In the genomic region with DNA sequence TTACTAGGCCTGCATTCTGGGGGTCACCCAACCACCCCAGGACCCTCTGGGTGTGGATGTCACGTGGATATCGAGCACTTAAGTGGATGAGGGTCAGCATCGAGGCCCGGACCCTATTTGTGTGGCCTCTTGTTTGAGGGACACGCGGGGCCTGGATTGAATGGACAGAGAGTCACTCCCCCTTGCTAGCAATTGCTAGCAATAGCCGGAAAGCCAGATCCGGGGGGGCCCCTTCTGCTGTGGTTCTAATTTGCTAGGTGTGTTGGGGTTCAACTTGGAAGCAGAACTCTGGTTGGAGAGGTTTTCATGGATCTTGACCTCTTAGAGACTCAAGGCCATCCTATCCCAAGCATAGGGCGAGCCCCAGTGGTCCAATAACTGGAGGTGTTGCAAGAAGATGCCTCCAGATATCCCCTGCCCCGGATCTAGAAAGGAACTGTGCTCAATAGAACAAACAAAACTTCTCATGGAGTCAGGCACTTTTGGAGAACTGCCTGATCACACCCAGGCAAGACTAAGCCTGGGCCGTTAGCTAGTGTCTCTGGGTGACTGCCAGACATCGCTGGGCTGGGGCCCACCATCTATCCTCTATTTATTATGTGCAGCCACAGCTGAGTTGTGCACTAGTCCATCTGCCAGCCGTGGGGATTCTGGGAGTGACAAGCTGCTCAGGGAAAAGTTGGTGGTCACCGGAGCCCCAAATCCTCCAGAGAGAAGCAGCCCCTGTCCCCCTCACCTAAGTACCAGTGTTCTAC, we compare ENCODE assay signal across 8 mouse cellular contexts. TPM values are rescaled to one million over a fixed set of nuclear protein-coding genes. Genes with fewer than 3 reads are reported as not detected.
DNase-seq lines count a peak whose midpoint lies in the region; ATAC-seq and TF ChIP-seq lines count a peak whose summit lies in the region.

No protein-coding gene starts in this region.

- DNase-seq in adrenal gland, adult (ENCODE audit: inconsistent age in 2 of 2, low spot score in 1 of 2) = peak; percentile 72 to 90
- no peak for DNase-seq in adrenal gland, postnatal 4 days (ENCODE audit: low spot score in 2 of 2)
- DNase-seq in cerebellum, adult 2 months = peak; percentile 57 to 59
- DNase-seq in gastrocnemius, postnatal 10 days = peak; percentile 76
- peak; percentile 85 for DNase-seq in hindbrain, postnatal 0 days (ENCODE audit: low spot score)
- peak; percentile 72 to 81 for DNase-seq in left cerebral cortex, postnatal 14 days (ENCODE audit: low spot score in 2 of 2)

- H3K27me3 ChIP-seq in cerebellum, adult 2 months (ENCODE audit: control insufficient read depth, insufficient read depth, low read length) = no peaks in the 10 kb centered on the region
- no peaks in the 10 kb centered on the region for H3K27me3 ChIP-seq in hindbrain, postnatal 0 days (ENCODE audit: insufficient read depth, low read length)
- H3K27me3 ChIP-seq in stomach, embryonic 14.5 days (ENCODE audit: control insufficient read depth, insufficient read depth, low read length) = no peaks in the 10 kb centered on the region

- H3K9ac ChIP-seq in hindbrain, postnatal 0 days (replicated peaks; ENCODE audit: low read length) = peak overlapping the region; percentile 100
- peak overlapping the region; percentile 59 for H3K9ac ChIP-seq in stomach, embryonic 14.5 days (replicated peaks; ENCODE audit: low read depth, low read length)

- intact Hi-C loops in left cerebral cortex, postnatal 14 days (cut with DNase I) = no loop called here

- peak overlapping the region; percentile 84 for H3K4me2 ChIP-seq in hindbrain, postnatal 0 days (ENCODE audit: low read depth, low read length)
- H3K4me2 ChIP-seq in stomach, embryonic 14.5 days (replicated peaks; ENCODE audit: low read depth, low read length) = peak overlapping the region; percentile 66

- ATAC-seq in hindbrain, postnatal 0 days = peak; percentile 25; the same call in 1 of the 2 replicates
- no peak for ATAC-seq in stomach, embryonic 14.5 days (ENCODE audit: insufficient number of reproducible peaks, insufficient read depth, low FRiP score, low read depth)

- H3K36me3 ChIP-seq in hindbrain, postnatal 0 days (ENCODE audit: insufficient read depth, low read length) = peaks cover 28% of the 10 kb centered on the region
- peaks cover 21% of the 10 kb centered on the region for H3K36me3 ChIP-seq in macrophage (ENCODE audit: inconsistent target)
- H3K36me3 ChIP-seq in stomach, embryonic 14.5 days (ENCODE audit: control insufficient read depth, insufficient read depth, low read length) = peaks cover 31% of the 10 kb centered on the region

- H3K79me2 ChIP-seq in macrophage (ENCODE audit: inconsistent target) = peaks cover 61% of the 10 kb centered on the region

- TF ChIP-seq POLR2A in cerebellum, adult 2 months (IDR thresholded peaks at IDR 0.05; ENCODE audit: borderline replicate concordance, insufficient read depth, low read length) = no peak

- peak overlapping the region; percentile 97 for H3K27ac ChIP-seq in cerebellum, adult 2 months (ENCODE audit: insufficient read depth, low read length)
- H3K27ac ChIP-seq in hindbrain, postnatal 0 days = peak overlapping the region; percentile 100
- peak overlapping the region; percentile 100 for H3K27ac ChIP-seq in macrophage
- peak overlapping the region; percentile 100 for H3K27ac ChIP-seq in stomach, embryonic 14.5 days (ENCODE audit: low read length)

- WGBS in cerebellum, adult 2 months = 20% methylated on average over 14 of the region's 14 CpGs
- 8% methylated on average over 14 of the region's 14 CpGs for WGBS in hindbrain, postnatal 0 days
- WGBS in macrophage (ENCODE audit: missing documents) = 8% methylated on average over 14 of the region's 14 CpGs
- 16% methylated on average over 14 of the region's 14 CpGs for WGBS in stomach, embryonic 14.5 days

- peak overlapping the region; percentile 96 for H3K4me3 ChIP-seq in cerebellum, adult 2 months (replicated peaks; ENCODE audit: insufficient read depth, low read depth, low read length)
- H3K4me3 ChIP-seq in hindbrain, postnatal 0 days (ENCODE audit: low read length) = peak overlapping the region; percentile 100
- H3K4me3 ChIP-seq in macrophage (ENCODE audit: inconsistent target) = peak overlapping the region; percentile 63
- peak overlapping the region; percentile 100 for H3K4me3 ChIP-seq in stomach, embryonic 14.5 days (ENCODE audit: low read depth, low read length)

- peaks cover 27% of the 10 kb centered on the region for H3K4me1 ChIP-seq in cerebellum, adult 2 months (ENCODE audit: control insufficient read depth, insufficient read depth, low read length)
- H3K4me1 ChIP-seq in hindbrain, postnatal 0 days (ENCODE audit: insufficient read depth, low read length) = peaks cover 25% of the 10 kb centered on the region
- peaks cover 43% of the 10 kb centered on the region for H3K4me1 ChIP-seq in stomach, embryonic 14.5 days (ENCODE audit: control insufficient read depth, insufficient read depth, low read length)

- no peaks in the 10 kb centered on the region for H3K9me3 ChIP-seq in hindbrain, postnatal 0 days (ENCODE audit: low read length)
- H3K9me3 ChIP-seq in stomach, embryonic 14.5 days (ENCODE audit: control insufficient read depth, low read depth, low read length) = no peaks in the 10 kb centered on the region

- no peak for TF ChIP-seq CTCF in cerebellum, adult 2 months (IDR thresholded peaks at IDR 0.05; ENCODE audit: borderline replicate concordance, insufficient read depth, low read depth, low read length)
- TF ChIP-seq CTCF in hindbrain, postnatal 0 days (IDR thresholded peaks at IDR 0.05; ENCODE audit: low read depth) = no peak

RNA-seq across cellular contexts. Expression of a gene that starts 0.7 kb away (rescaled TPM):
- total RNA-seq in adrenal gland, postnatal 4 days (2021) = 1,000 to 10,000 TPM; 3,089 to 3,273 TPM
- 2,136 and 2,149 TPM in 2 replicates for polyA plus RNA-seq in cerebellum, adult 2 months (2012; rRNA removed)
- total RNA-seq in gastrocnemius, postnatal 10 days (2021) = 1,000 to 10,000 TPM; 1,451 to 1,869 TPM
- 5,437 and 5,693 TPM in 2 replicates for total RNA-seq in hindbrain, postnatal 0 days (2014; rRNA removed)
- polyA plus RNA-seq in hindbrain, postnatal 0 days (2015; fragmentation: Nextera tagmentation; extraction: Ambion mirVana) = 15,098 and 15,291 TPM in 2 replicates
- 1,000 to 10,000 TPM; 3,011 to 3,018 TPM for total RNA-seq in left cerebral cortex, postnatal 14 days (2021)
- total RNA-seq in macrophage (2018; cell fraction: chromatin; rRNA removed) = 1,000 to 10,000 TPM in 20 of 26 experiments, 100 to 1,000 TPM in 6; 611 to 2,451 (median 1,466) TPM
- over 10,000 TPM in 12 of 26 experiments, 1,000 to 10,000 TPM in 14; 5,675 to 13,626 (median 9,300) TPM for total RNA-seq in macrophage (2018; cell fraction: cytosol; rRNA removed)
- over 10,000 TPM in 1 of 26 experiments, 1,000 to 10,000 TPM in 25; 1,921 to 11,492 (median 4,963) TPM for total RNA-seq in macrophage (2018; cell fraction: nucleus; rRNA removed)
- 4,180 to 7,540 TPM (median 4,195 TPM) in 3 replicates for polyA plus RNA-seq in macrophage (2018)
- polyA plus RNA-seq in stomach, embryonic 14.5 days (2014; fragmentation: Nextera tagmentation; extraction: Ambion mirVana) = 17,142 and 17,567 TPM in 2 replicates

RNA-seq across cellular contexts. Expression of a gene that starts 12.0 kb away (rescaled TPM):
- total RNA-seq in adrenal gland, postnatal 4 days (2021) = 10 to 100 TPM; 18.3 to 20.9 TPM
- 22.3 TPM in 2 replicates for polyA plus RNA-seq in cerebellum, adult 2 months (2012; rRNA removed)
- total RNA-seq in gastrocnemius, postnatal 10 days (2021) = 1 to 10 TPM; 7.1 to 8.4 TPM
- 68.6 and 73.8 TPM in 2 replicates for total RNA-seq in hindbrain, postnatal 0 days (2014; rRNA removed)
- polyA plus RNA-seq in hindbrain, postnatal 0 days (2015; fragmentation: Nextera tagmentation; extraction: Ambion mirVana) = 28.0 and 31.4 TPM in 2 replicates
- total RNA-seq in left cerebral cortex, postnatal 14 days (2021) = 10 to 100 TPM; 34.2 to 34.4 TPM
- 10 to 100 TPM in 24 of 26 experiments, 1 to 10 TPM in 2; 9.3 to 53.0 (median 32.1) TPM for total RNA-seq in macrophage (2018; cell fraction: chromatin; rRNA removed)
- 1 to 10 TPM; 2.2 to 8.0 (median 5.6) TPM for total RNA-seq in macrophage (2018; cell fraction: cytosol; rRNA removed)
- total RNA-seq in macrophage (2018; cell fraction: nucleus; rRNA removed) = 10 to 100 TPM in 20 of 26 experiments, 1 to 10 TPM in 6; 4.3 to 34.8 (median 15.7) TPM
- 2.5 to 5.4 TPM (median 3.5 TPM) in 3 replicates for polyA plus RNA-seq in macrophage (2018)
- 9.1 and 10.5 TPM in 2 replicates for polyA plus RNA-seq in stomach, embryonic 14.5 days (2014; fragmentation: Nextera tagmentation; extraction: Ambion mirVana)

RNA-seq across cellular contexts. Expression of a gene that starts 52.9 kb away (rescaled TPM):
- total RNA-seq in adrenal gland, postnatal 4 days (2021) = 100 to 1,000 TPM; 122 to 151 TPM
- polyA plus RNA-seq in cerebellum, adult 2 months (2012; rRNA removed) = 110 and 115 TPM in 2 replicates
- 100 to 1,000 TPM in 1 of 2 experiments, 10 to 100 TPM in 1; 94.0 to 121 TPM for total RNA-seq in gastrocnemius, postnatal 10 days (2021)
- total RNA-seq in hindbrain, postnatal 0 days (2014; rRNA removed) = 613 and 715 TPM in 2 replicates
- polyA plus RNA-seq in hindbrain, postnatal 0 days (2015; fragmentation: Nextera tagmentation; extraction: Ambion mirVana) = 412 and 457 TPM in 2 replicates
- total RNA-seq in left cerebral cortex, postnatal 14 days (2021) = 100 to 1,000 TPM; 408 to 429 TPM
- total RNA-seq in macrophage (2018; cell fraction: chromatin; rRNA removed) = 10 to 100 TPM in 2 of 26 experiments, 1 to 10 TPM in 12, under 1 TPM in 7, not detected in 5; 0.31 to 17.6 (median 1.7) TPM
- total RNA-seq in macrophage (2018; cell fraction: cytosol; rRNA removed) = 10 to 100 TPM in 3 of 26 experiments, 1 to 10 TPM in 23; 1.1 to 31.7 (median 6.6) TPM
- 10 to 100 TPM in 5 of 26 experiments, 1 to 10 TPM in 16, under 1 TPM in 5; 0.25 to 20.1 (median 3.4) TPM for total RNA-seq in macrophage (2018; cell fraction: nucleus; rRNA removed)
- 0.81 to 1.8 TPM (median 0.94 TPM) in 3 replicates for polyA plus RNA-seq in macrophage (2018)
- polyA plus RNA-seq in stomach, embryonic 14.5 days (2014; fragmentation: Nextera tagmentation; extraction: Ambion mirVana) = 232 and 251 TPM in 2 replicates

Comparison
In these comparisons a context has a peak if more than half of its experiments do, and no peak if none do; other contexts are left out.
1. DNase-seq: peak in adrenal gland, adult (2 of 2), cerebellum, adult 2 months (2 of 2), gastrocnemius, postnatal 10 days (single experiment), hindbrain, postnatal 0 days (single experiment) and left cerebral cortex, postnatal 14 days (2 of 2); none in adrenal gland, postnatal 4 days (0 of 2).
2. Peak in every context shown above with its lines, with median percentiles within 50 percentile points of each other: H3K27ac ChIP-seq and H3K4me3 ChIP-seq.